Mouse (Mus musculus): ENCODE data around the gene Cpeb3. TPM values are rescaled to one million over a fixed set of nuclear protein-coding genes. Genes with fewer than 3 reads are reported as not detected.
"Not testable (repeated sequence)": the region's sequence is repeated elsewhere in the genome, so short reads cannot be mapped to it uniquely, and the experiment has no call there.

Cpeb3 gene
- total RNA-seq (2021) = 10 to 100 TPM; 48.9 to 49.8 TPM
- long read RNA-seq, partial matches to known transcripts = 0 of 12 reads
- long read RNA-seq, other reads (novel, unspliced or antisense) = 12 of 12 reads

- DNase-seq (ENCODE audit: low spot score in 2 of 2) = peak; percentile 34 to 49
Observed at GRCm38 (mm10) chr19:37208176-37208755, at the start of gene Cpeb3. TSS of gene Cpeb3 (minus strand) at chr19:37208601.

GRCm38 (mm10) chr19:37255321-37255720 lies 46.9 kb upstream of the Cpeb3 start:
- DNase-seq (ENCODE audit: low spot score in 2 of 2) = no peak

GRCm38 (mm10) chr19:37252104-37252503 lies 43.7 kb upstream of the Cpeb3 start:
- DNase-seq (ENCODE audit: low spot score in 2 of 2) = no peak

GRCm38 (mm10) chr19:37248199-37248598 lies 39.8 kb upstream of the Cpeb3 start:
- DNase-seq (ENCODE audit: low spot score in 2 of 2) = no peak

- DNase-seq (ENCODE audit: low spot score in 2 of 2) = no peak
Observed at GRCm38 (mm10) chr19:37246859-37247258, 38.5 kb upstream of the Cpeb3 start.

DNA sequence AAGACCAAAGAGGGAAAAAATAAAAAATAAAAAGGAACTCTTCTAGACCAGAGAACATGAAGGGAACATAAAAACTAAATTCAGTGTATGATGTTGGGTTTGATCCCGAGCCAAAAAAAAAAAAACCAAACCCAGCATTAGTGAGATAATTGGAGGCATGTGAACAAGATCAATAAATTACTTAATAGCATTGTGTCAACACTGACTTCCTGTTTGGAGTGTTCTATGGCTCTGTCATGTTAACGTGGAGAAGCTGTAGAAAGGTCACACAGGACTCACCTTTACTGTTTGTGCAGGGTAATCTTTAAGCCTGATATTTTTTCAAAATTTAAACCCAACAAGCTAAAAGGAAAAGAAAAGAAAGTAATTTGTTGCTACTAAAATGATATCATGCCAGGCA lies 34.3 kb upstream of the Cpeb3 start:
- no peak for DNase-seq (ENCODE audit: low spot score in 2 of 2)

DNA sequence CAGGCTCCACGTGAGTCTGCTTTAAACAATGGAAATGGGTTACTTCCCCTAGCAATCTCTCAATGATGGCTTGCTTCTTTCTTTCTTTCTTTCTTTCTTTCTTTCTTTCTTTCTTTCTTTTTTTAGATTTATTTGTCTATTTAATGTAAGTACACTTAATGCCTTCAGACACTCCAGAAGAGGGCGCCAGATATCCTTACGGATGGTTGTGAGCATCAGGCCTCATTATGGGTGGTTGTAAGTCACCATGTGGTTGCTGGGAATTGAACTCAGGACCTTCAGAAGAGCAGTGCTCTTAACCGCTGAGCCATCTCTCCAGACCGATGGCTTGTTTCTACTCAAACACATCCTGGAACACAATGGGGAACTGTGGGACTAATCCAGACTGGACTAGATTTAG lies 32.8 kb upstream of the Cpeb3 start:
- no peak for DNase-seq (ENCODE audit: low spot score in 2 of 2)

GRCm38 (mm10) chr19:37239096-37239495 lies 30.7 kb upstream of the Cpeb3 start:
- DNase-seq (ENCODE audit: low spot score in 2 of 2) = peak in 1 of 2 experiments; percentile 35

DNA sequence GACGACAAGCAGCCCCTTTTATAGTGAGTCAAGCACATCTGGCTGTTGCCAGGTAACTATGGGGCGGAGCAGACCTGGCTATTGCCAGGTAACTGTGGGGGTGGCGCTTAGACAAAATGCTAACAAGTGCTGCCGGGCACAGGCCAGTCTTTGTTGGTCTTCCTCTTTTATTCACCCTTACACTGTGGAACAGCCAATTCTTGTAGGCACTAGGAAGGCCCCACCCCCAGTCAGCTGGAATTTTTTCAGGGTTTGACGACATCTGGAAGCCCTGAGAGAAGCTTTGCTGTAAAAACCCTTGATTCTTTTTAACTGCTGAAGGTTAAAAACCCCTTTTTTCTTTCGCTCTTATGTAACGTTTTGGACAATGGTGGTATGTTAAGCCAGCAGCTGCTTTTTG lies 30.2 kb upstream of the Cpeb3 start:
- DNase-seq (ENCODE audit: low spot score in 2 of 2) = peak; percentile 30 to 38

- no peak for DNase-seq (ENCODE audit: low spot score in 2 of 2)
Observed at GRCm38 (mm10) chr19:37237712-37238437, 29.5 kb upstream of the Cpeb3 start.

DNA sequence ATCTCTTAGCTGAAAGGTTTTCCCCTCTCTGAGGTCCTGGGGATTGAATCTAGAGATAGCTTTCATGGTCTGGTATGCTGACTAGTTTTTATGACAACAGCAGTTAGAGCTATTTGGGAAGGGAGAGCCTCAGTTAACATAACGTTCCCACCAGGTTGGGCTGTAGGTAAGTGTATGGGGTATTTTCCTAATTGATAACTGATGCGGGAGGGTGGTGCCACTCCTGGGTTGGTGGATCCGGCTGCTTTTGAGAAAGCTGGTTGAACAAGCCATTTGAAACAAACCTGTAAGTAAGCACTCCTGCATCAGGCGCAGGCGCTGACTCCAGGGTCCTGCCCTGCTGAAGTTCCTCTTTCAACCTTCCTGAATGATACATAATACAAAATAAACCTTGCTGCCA lies 28.9 kb upstream of the Cpeb3 start:
- DNase-seq (ENCODE audit: low spot score in 2 of 2) = no peak

GRCm38 (mm10) chr19:37235818-37236217 lies 27.4 kb upstream of the Cpeb3 start:
- DNase-seq (ENCODE audit: low spot score in 2 of 2) = peak; percentile 29 to 30

GRCm38 (mm10) chr19:37233561-37234539 lies 25.4 kb upstream of the Cpeb3 start:
- DNase-seq (ENCODE audit: low spot score in 2 of 2) = no peak

GRCm38 (mm10) chr19:37232598-37232997 lies 24.2 kb upstream of the Cpeb3 start:
- DNase-seq (ENCODE audit: low spot score in 2 of 2) = not testable (repeated sequence)

- no peak for DNase-seq (ENCODE audit: low spot score in 2 of 2)
Observed at GRCm38 (mm10) chr19:37225197-37225862, 16.9 kb upstream of the Cpeb3 start.

GRCm38 (mm10) chr19:37214711-37215110 lies 6.3 kb upstream of the Cpeb3 start:
- DNase-seq (ENCODE audit: low spot score in 2 of 2) = no peak

- DNase-seq (ENCODE audit: low spot score in 2 of 2) = no peak
Observed at GRCm38 (mm10) chr19:37211416-37211815, 3.0 kb upstream of the Cpeb3 start.

DNA sequence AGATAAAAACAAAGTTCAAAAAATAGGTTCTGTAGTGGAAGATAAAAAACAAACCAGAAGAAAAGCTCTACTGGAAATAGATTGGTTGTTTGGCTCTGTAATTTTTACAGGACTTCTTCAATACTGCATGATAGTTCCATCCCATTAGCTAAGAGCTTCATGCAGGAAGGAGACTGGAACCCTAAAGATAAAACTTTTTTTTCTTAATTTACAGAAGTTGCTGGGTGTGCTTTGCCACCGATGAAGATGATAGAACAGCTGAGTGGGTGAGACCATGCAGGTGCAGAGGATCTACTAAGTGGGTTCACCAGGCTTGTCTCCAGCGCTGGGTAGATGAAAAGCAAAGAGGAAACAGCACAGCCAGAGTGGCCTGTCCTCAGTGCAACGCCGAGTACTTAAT lies 2.1 kb upstream of the Cpeb3 start:
- DNase-seq (ENCODE audit: low spot score in 2 of 2) = no peak

DNA sequence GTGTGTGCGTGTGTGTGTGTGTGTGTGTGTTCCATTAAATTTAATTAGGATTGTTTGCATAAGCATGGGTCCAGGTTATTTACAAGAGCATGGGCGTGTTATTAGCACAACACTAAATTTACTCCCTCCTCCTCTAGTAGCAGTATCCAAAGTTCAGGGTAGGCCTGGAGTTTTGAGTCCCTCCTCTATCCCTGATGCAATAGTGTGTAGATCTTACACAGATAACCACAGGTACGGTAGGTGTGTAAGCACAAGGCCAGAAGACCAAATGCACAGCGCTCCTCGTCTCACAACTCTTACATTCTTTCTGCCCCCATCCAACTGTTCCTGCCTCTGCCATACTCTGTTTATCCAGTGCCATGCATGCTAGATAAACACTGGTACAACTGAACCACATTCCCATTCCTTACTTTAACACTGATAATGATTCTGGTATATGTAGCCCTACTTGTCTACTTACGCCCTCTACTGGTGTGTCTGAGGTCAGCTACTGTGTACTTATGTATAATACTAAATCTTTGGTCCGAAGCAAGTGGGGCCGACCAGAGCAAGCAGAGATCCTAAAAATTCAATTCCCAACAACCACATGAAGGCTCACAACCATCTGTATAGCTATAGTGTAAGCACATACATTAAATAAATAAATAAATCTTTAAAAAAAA lies 1.2 kb upstream of the Cpeb3 start:
- no peak for DNase-seq (ENCODE audit: low spot score in 2 of 2)

GRCm38 (mm10) chr19:37208986-37209385 lies 585 bp upstream of the Cpeb3 start:
- DNase-seq (ENCODE audit: low spot score in 2 of 2) = no peak

Data from layer of hippocampus, postnatal 10 days (tissue).